ENCODE assay signal across 8 mouse cellular contexts in the genomic region with DNA sequence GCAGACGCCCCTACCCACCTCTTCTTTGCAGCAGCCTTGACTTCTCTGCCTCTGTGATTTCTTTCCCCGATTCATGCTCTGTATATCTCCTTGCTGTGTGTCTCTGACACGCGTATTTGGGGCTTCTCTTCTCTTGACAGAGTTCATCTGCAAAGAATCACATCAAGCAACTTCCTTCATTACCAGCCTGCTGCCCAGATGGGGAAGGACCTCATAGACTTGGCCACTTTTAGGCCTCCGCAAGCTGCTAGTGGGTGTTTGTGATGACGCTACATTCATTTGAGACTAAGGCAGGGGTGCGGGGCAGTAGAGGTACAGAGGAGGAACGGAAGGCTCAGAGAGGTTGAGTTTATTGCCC. TPM values are rescaled to one million over a fixed set of nuclear protein-coding genes. Genes with fewer than 3 reads are reported as not detected.
DNase-seq lines count a peak whose midpoint lies in the region; ATAC-seq and TF ChIP-seq lines count a peak whose summit lies in the region.

No protein-coding gene starts in this region.

- no peaks in the 10 kb centered on the region for H3K27me3 ChIP-seq in forebrain, embryonic 14.5 days (replicated peaks; ENCODE audit: control insufficient read depth, insufficient read depth, low read length)

- H3K4me1 ChIP-seq in lung, adult 2 months (ENCODE audit: control insufficient read depth, insufficient read depth, low read length): peaks cover 2% of the 10 kb centered on the region; the same call in 1 of the 2 replicates
- 0 out of 2 replicates have a peak, but pooled peaks cover 3% of the 10 kb centered on the region for H3K4me1 ChIP-seq in forebrain, embryonic 14.5 days (ENCODE audit: control insufficient read depth, insufficient read depth, low read length)

- 29% methylated on average over 8 of the region's 8 CpGs for WGBS in lung, adult 2 months
- 35% methylated on average over 8 of the region's 8 CpGs for WGBS in forebrain, embryonic 14.5 days

- TF ChIP-seq POLR2A in lung, adult 2 months (IDR thresholded peaks at IDR 0.05; ENCODE audit: borderline replicate concordance, extremely low read depth, low read depth, low read length): no peak

- no peaks in the 10 kb centered on the region for H3K9me3 ChIP-seq in forebrain, embryonic 14.5 days (replicated peaks; ENCODE audit: control insufficient read depth, low read length)

- peak; percentile 54; the same call in 1 of the 2 replicates for ATAC-seq in forebrain, embryonic 14.5 days
- no peak for ATAC-seq in monocyte, adult 5-6 weeks (replicated peaks; ENCODE audit: insufficient number of reproducible peaks, low FRiP score, low TSS enrichment, poor library complexity, severe bottlenecking)

- no peak for TF ChIP-seq CTCF in lung, adult 2 months (IDR thresholded peaks at IDR 0.05; ENCODE audit: insufficient read depth, low read length)

- H3K4me2 ChIP-seq in forebrain, embryonic 14.5 days (ENCODE audit: low read length): peak overlapping the region; percentile 48

- H3K9ac ChIP-seq in forebrain, embryonic 14.5 days (ENCODE audit: low read length): peak overlapping the region; percentile 63

- H3K4me3 ChIP-seq in lung, adult 2 months (replicated peaks; ENCODE audit: extremely low read depth, low read depth, low read length): peak overlapping the region; percentile 58
- peak overlapping the region; percentile 53 for H3K4me3 ChIP-seq in forebrain, embryonic 14.5 days (ENCODE audit: low read depth, low read length)

- H3K36me3 ChIP-seq in forebrain, embryonic 14.5 days (ENCODE audit: control insufficient read depth, insufficient read depth, low read length): peaks cover 20% of the 10 kb centered on the region

- no peak for DNase-seq in lung, adult 2 months
- no peak for DNase-seq in lung, adult 18-20 months
- peak; percentile 41 for DNase-seq in R1 (ENCODE audit: low read depth, low spot score)
- peak; percentile 4 for DNase-seq in forebrain, embryonic 14.5 days (ENCODE audit: low spot score)
- DNase-seq in layer of hippocampus, adult 8-10 months (ENCODE audit: low spot score in 2 of 2): peak; percentile 19 to 26
- DNase-seq in mesoderm, embryonic 11.5 days (ENCODE audit: low read depth, low spot score): peak; percentile 6
- DNase-seq in ovary, postnatal 14 days (ENCODE audit: low spot score): no peak

- H3K27ac ChIP-seq in forebrain, embryonic 14.5 days (ENCODE audit: low read depth, low read length): peak overlapping the region; percentile 56; the same call in 1 of the 2 replicates

RNA-seq across cellular contexts. Expression of a gene that starts 0.6 kb away (rescaled TPM):
- 8.5 and 10.0 TPM in 2 replicates for polyA plus RNA-seq in lung, adult 2 months (2012; rRNA removed)
- 9.1 and 10.4 TPM in 2 replicates for polyA plus RNA-seq in forebrain, embryonic 14.5 days (2014; fragmentation: Nextera tagmentation; extraction: Ambion mirVana)
- total RNA-seq in layer of hippocampus, adult 8-10 months (2022): 1 to 10 TPM; 6.3 to 8.1 (median 6.9) TPM
- total RNA-seq in monocyte, adult 5-6 weeks (2017): 6.1 to 6.8 TPM (median 6.5 TPM) in 3 replicates

RNA-seq across cellular contexts. Expression of a gene that starts 21.8 kb away (rescaled TPM):
- polyA plus RNA-seq in lung, adult 2 months (2012; rRNA removed): 0.24 TPM in 1 of 2 replicates, not detected in the other
- polyA plus RNA-seq in forebrain, embryonic 14.5 days (2014; fragmentation: Nextera tagmentation; extraction: Ambion mirVana): 0.11 and 0.19 TPM in 2 replicates
- under 1 TPM in 2 of 4 experiments, not detected in 2; 0.16 to 0.35 TPM for total RNA-seq in layer of hippocampus, adult 8-10 months (2022)
- total RNA-seq in monocyte, adult 5-6 weeks (2017): not detected in 3 replicates

RNA-seq across cellular contexts. Expression of a gene that starts 25.5 kb away (rescaled TPM):
- 0.85 TPM in 1 of 2 replicates, not detected in the other for polyA plus RNA-seq in lung, adult 2 months (2012; rRNA removed)
- 0.53 and 0.62 TPM in 2 replicates for polyA plus RNA-seq in forebrain, embryonic 14.5 days (2014; fragmentation: Nextera tagmentation; extraction: Ambion mirVana)
- total RNA-seq in layer of hippocampus, adult 8-10 months (2022): 1 to 10 TPM in 1 of 4 experiments, under 1 TPM in 3; 0.20 to 1.0 (median 0.30) TPM
- total RNA-seq in monocyte, adult 5-6 weeks (2017): not detected in 3 replicates

RNA-seq across cellular contexts. Expression of a gene that starts 38.5 kb away (rescaled TPM):
- not detected in 2 replicates for polyA plus RNA-seq in lung, adult 2 months (2012; rRNA removed)
- not detected in 2 replicates for polyA plus RNA-seq in forebrain, embryonic 14.5 days (2014; fragmentation: Nextera tagmentation; extraction: Ambion mirVana)
- not detected for total RNA-seq in layer of hippocampus, adult 8-10 months (2022)
- not detected in 3 replicates for total RNA-seq in monocyte, adult 5-6 weeks (2017)

RNA-seq across cellular contexts. Expression of a gene that starts 43.6 kb away (rescaled TPM):
- not detected in 2 replicates for polyA plus RNA-seq in lung, adult 2 months (2012; rRNA removed)
- not detected in 2 replicates for polyA plus RNA-seq in forebrain, embryonic 14.5 days (2014; fragmentation: Nextera tagmentation; extraction: Ambion mirVana)
- not detected for total RNA-seq in layer of hippocampus, adult 8-10 months (2022)
- total RNA-seq in monocyte, adult 5-6 weeks (2017): not detected in 3 replicates

Comparison
In these comparisons a context has a peak if more than half of its experiments do, and no peak if none do; other contexts are left out.
1. DNase-seq: peak in R1 (single experiment), forebrain, embryonic 14.5 days (single experiment), layer of hippocampus, adult 8-10 months (2 of 2) and mesoderm, embryonic 11.5 days (single experiment); none in lung, adult 2 months (single experiment), lung, adult 18-20 months (0 of 2) and ovary, postnatal 14 days (single experiment).